Mouse (Mus musculus) neural tube, embryonic 15.5 days (tissue): ENCODE data around the gene Gm20458. TPM values are rescaled to one million over a fixed set of nuclear protein-coding genes. Genes with fewer than 3 reads are reported as not detected.

Experiments used
- ATAC-seq: fragments of 200-750 bp; cut with Nextera tagmentation; 2 replicates; pipeline ENCODE4 v1.8.0; 2017; ENCODE audit warnings: mild to moderate bottlenecking, moderate TSS enrichment, moderate library complexity; ENCODE audit not compliant: low FRiP score
- H3K27ac ChIP-seq: fragments of 300-500 bp; sonication (generic); replicated peaks from 2 replicates; pipeline ENCODE4 v1.5.1; 2015; ENCODE audit warnings: mild to moderate bottlenecking, inconsistent platforms
- H3K27me3 ChIP-seq: fragments of 300-500 bp; sonication (generic); replicated peaks from 2 replicates; pipeline ENCODE4 v1.6.1; 2015; ENCODE audit warnings: inconsistent platforms
- H3K36me3 ChIP-seq: fragments of 300-500 bp; sonication (generic); 2 replicates; pipeline ENCODE4 v1.6.1; 2015; ENCODE audit warnings: inconsistent platforms
- H3K4me1 ChIP-seq: fragments of 300-500 bp; sonication (generic); 2 replicates; pipeline ENCODE4 v1.6.1; 2015; ENCODE audit warnings: inconsistent platforms
- H3K4me2 ChIP-seq: fragments of 300-500 bp; sonication (generic); 2 replicates; pipeline ENCODE4 v1.6.1; 2015; ENCODE audit warnings: inconsistent platforms, mild to moderate bottlenecking, moderate library complexity
- H3K4me3 ChIP-seq: fragments of 300-500 bp; sonication (generic); replicated peaks from 2 replicates; pipeline ENCODE4 v1.5.1; 2015; ENCODE audit warnings: mild to moderate bottlenecking, inconsistent platforms
- H3K9ac ChIP-seq: fragments of 300-500 bp; sonication (generic); replicated peaks from 2 replicates; pipeline ENCODE4 v1.6.1; 2015; ENCODE audit warnings: mild to moderate bottlenecking, inconsistent platforms
- H3K9me3 ChIP-seq: fragments of 300-500 bp; sonication (generic); replicated peaks from 2 replicates; pipeline ENCODE4 v1.6.1; 2016; ENCODE audit warnings: inconsistent platforms
- WGBS: fragments of 180-500 bp; shearing (Covaris S2); methylation state at CpG from one replicate; pipeline ENCODE4 v1.1.7; 2015; ENCODE audit warnings: mixed read lengths; 5-methylcytosine and 5-hydroxymethylcytosine counted together
- polyA plus RNA-seq: library from polyadenylated mRNA; unstranded; fragments of >200 nt; fragmentation: Nextera tagmentation; extraction: Ambion mirVana; gene quantifications from 2 replicates; pipeline ENCODE4 v1.2.1, GENCODE M21; 2015

The Gm20458 gene
- polyA plus RNA-seq, 1 experiment from 2014 or later = 5.8 TPM

DNA sequence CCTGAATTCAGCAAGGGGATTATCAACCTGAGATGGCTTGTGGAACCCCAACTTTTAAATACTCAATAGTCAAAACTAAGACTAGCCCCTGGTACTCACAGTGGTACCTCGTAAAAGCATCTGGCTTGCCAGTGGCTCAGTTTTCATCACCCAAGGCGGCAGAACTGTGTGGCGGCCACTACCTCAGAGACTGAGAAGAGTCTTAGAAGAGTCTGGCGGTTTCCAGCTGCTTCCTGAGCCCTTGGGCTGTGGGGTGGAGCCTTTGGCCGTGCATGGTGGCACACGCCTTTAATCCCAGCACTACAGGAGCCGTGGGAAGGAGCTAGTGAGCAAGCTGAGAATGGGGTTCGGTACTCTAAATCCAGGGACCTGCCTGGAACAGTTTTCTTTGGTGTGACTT, 61.5 kb downstream of the Gm20458 start:
- 45% methylated on average over 8 of the region's 8 CpGs for WGBS
- ATAC-seq = no peak
- peak overlapping the region; percentile 21 for H3K4me2 ChIP-seq
- no peak overlapping the region for H3K27ac ChIP-seq
- 0 out of 2 replicates have a peak, but pooled peaks cover 4% of the 10 kb centered on the region for H3K4me1 ChIP-seq
- no peaks in the 10 kb centered on the region for H3K27me3 ChIP-seq
- H3K9ac ChIP-seq = no peak overlapping the region
- no peak overlapping the region for H3K4me3 ChIP-seq
- H3K36me3 ChIP-seq = no peaks in the 10 kb centered on the region
- no peaks in the 10 kb centered on the region; the same call in 1 of the 2 replicates for H3K9me3 ChIP-seq

DNA sequence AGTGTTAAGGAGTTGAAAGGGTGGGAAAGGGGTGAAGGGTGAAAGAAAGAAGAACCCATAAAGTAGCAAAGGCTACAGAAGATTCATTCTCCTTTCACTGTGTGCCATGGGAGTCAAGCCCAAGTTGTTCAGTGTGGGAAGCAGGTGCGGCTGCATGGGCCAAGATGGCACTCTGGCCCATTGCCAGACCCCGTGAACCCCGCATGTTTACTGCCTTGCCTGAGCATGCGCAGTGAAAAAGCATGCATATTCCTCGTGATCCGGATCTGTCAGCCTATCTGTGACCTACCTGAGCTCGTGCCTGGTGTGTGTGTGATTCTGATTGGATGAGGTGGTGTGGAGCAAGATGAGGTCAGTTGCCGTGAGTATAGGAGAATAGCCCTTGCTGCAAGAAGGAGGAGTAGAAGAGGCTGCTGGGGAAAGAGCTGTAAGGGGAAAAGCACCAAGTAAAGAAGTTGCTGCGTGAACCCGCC, 62.6 kb downstream of the Gm20458 start:
- Histone ChIP-seq H3K4me3 (no peak overlapping the region), H3K27me3 (no peaks in the 10 kb centered on the region), H3K4me2 (no peak overlapping the region), H3K9ac (no peak overlapping the region), H3K36me3 (no peaks in the 10 kb centered on the region), H3K27ac (no peak overlapping the region), H3K9me3 (no peaks in the 10 kb centered on the region; the same call in 1 of the 2 replicates), H3K4me1 (0 out of 2 replicates have a peak, but pooled peaks cover 4% of the 10 kb centered on the region)
- WGBS = 83% methylated on average over 10 of the region's 10 CpGs
- ATAC-seq = no peak

DNA sequence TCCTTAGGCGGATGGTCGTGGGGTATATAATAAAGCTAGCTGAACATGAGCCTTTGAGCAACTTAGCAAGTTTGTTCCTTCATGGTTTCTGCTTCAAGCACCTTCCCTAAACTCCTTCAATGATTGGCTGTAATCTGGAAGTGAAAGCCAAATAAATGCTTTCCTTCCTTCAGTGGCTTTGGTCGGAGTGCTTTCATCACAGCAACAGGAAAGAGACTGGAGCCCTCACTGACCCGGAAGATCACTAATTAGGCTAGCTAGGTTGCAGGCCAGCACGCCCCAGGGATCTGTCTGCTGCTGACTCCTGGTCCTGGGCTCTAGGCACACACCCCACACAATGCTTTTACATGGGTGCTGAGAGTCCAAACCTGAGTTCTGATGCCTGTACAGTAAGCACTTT, 67.8 kb downstream of the Gm20458 start:
- WGBS = 75% methylated on average over 5 of the region's 5 CpGs
- no peaks in the 10 kb centered on the region for H3K36me3 ChIP-seq
- no peak overlapping the region for H3K4me3 ChIP-seq
- H3K4me2 ChIP-seq = no peak overlapping the region
- no peak overlapping the region for H3K27ac ChIP-seq
- no peaks in the 10 kb centered on the region; the same call in 1 of the 2 replicates for H3K9me3 ChIP-seq
- no peaks in the 10 kb centered on the region for H3K4me1 ChIP-seq
- no peak for ATAC-seq
- 0 out of 2 replicates have a peak, but pooled peaks cover 3% of the 10 kb centered on the region for H3K27me3 ChIP-seq
- H3K9ac ChIP-seq = no peak overlapping the region

DNA sequence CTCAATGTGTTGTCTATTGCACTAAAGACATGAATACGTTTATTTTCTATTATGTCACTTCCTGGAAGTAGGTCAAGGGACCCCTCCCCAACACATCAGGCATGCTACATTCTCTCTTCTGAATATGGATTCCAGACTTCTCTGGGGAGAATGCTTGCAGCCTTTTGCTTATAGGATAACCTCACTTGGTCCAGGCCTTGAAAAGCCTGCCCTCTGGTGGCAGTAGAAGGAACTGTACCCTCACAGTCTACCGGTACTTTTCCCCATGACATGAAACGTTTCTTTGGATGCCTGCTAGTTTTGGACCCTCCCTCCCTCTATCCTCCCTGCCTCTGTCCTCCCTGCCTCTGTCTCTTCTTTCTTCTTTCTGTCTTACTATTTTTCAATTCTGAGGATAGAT, 70.4 kb downstream of the Gm20458 start:
- 2% methylated on average over 3 of the region's 3 CpGs for WGBS
- H3K9me3 ChIP-seq = no peaks in the 10 kb centered on the region; the same call in 1 of the 2 replicates
- H3K27ac ChIP-seq = no peak overlapping the region
- H3K36me3 ChIP-seq = no peaks in the 10 kb centered on the region
- ATAC-seq = no peak
- H3K4me2 ChIP-seq = no peak overlapping the region
- no peaks in the 10 kb centered on the region for H3K4me1 ChIP-seq
- H3K27me3 ChIP-seq = 0 out of 2 replicates have a peak, but pooled peaks cover 3% of the 10 kb centered on the region
- no peak overlapping the region for H3K9ac ChIP-seq
- H3K4me3 ChIP-seq = no peak overlapping the region

DNA sequence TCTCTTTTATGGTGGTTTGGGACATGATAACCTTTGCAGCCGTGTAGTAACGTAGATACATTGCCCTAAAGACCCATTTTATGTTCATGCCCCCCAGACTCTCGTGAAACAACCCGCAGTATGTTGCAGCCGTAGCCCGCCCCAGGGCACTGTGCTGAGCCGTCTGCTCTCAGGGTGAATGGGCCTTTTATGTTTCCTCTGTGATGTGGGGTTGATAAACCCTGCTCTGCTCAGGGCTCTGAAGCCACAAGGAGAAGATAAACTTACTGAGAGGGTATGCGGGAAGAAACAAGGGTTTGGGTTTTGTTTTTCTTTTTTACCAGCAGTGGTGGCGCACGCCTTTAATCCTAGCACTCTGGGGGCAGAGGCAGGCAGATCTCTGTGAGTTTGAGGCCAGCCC, 73.5 kb downstream of the Gm20458 start:
- ATAC-seq = no peak
- 67% methylated on average over 10 of the region's 10 CpGs for WGBS
- Histone ChIP-seq H3K4me2 (no peak overlapping the region), H3K4me1 (no peaks in the 10 kb centered on the region), H3K9ac (no peak overlapping the region), H3K27ac (no peak overlapping the region), H3K36me3 (no peaks in the 10 kb centered on the region), H3K4me3 (no peak overlapping the region), H3K9me3 (no peaks in the 10 kb centered on the region), H3K27me3 (0 out of 2 replicates have a peak, but pooled peaks cover 3% of the 10 kb centered on the region)

DNA sequence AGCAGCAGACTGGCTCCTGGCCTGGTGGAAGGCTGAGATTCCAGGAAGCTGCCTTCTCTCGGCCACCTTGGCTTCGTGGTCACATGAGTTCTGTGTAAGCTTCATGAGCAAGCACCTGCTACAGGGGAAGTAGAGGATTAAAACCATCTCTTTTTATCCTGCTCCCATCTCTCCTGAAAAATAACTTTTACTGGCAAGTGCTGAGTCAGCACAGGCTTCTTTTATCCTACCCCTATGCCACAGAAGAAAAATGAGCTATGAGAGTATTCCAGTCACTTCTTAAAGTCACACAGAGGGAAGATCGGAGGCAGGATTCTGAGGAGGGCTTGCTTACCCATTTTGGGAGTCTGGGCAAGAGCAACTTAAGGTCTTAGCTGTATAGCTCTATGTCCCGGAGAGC, 76.2 kb downstream of the Gm20458 start:
- no peak for ATAC-seq
- 78% methylated on average over 4 of the region's 4 CpGs for WGBS
- no peak overlapping the region for H3K4me2 ChIP-seq
- no peak overlapping the region for H3K4me3 ChIP-seq
- H3K27me3 ChIP-seq = 0 out of 2 replicates have a peak, but pooled peaks cover 1% of the 10 kb centered on the region
- no peaks in the 10 kb centered on the region for H3K36me3 ChIP-seq
- H3K9me3 ChIP-seq = no peaks in the 10 kb centered on the region
- H3K4me1 ChIP-seq = no peaks in the 10 kb centered on the region
- H3K27ac ChIP-seq = no peak overlapping the region
- H3K9ac ChIP-seq = no peak overlapping the region

Other genes with a start within 250 kb of the Gm20458 start
- gene Wfdc15b, start 239.3 kb upstream of the Gm20458 start, polyA plus RNA-seq = 2.5 TPM in 1 of 2 replicates, not detected in the other
- not detected in 2 replicates for gene Svs2, start 222.5 kb upstream of the Gm20458 start, polyA plus RNA-seq
- not detected in 2 replicates for gene Svs3b, start 204.3 kb upstream of the Gm20458 start, polyA plus RNA-seq
- not detected in 2 replicates for gene Svs4, start 182.5 kb upstream of the Gm20458 start, polyA plus RNA-seq
- gene Svs3a, start 171.7 kb upstream of the Gm20458 start, polyA plus RNA-seq = not detected in 2 replicates
- gene Svs6, start 144.2 kb upstream of the Gm20458 start, polyA plus RNA-seq = not detected in 2 replicates
- gene Svs5, start 128.2 kb upstream of the Gm20458 start, polyA plus RNA-seq = not detected in 2 replicates
- gene Slpi, start 71.9 kb upstream of the Gm20458 start, polyA plus RNA-seq = 0.36 and 0.43 TPM in 2 replicates
- gene Rbpjl, start 57.8 kb upstream of the Gm20458 start, polyA plus RNA-seq = 0.17 and 0.61 TPM in 2 replicates
- 8.5 and 11.1 TPM in 2 replicates for gene Matn4, start 55.8 kb upstream of the Gm20458 start, polyA plus RNA-seq
- gene Sdc4, start 17.1 kb upstream of the Gm20458 start, polyA plus RNA-seq = 9.0 and 26.2 TPM in 2 replicates
- gene Sys1, start 4.0 kb upstream of the Gm20458 start, polyA plus RNA-seq = 86.8 and 92.7 TPM in 2 replicates
- gene Trp53tg5, start 12.8 kb downstream of the Gm20458 start, polyA plus RNA-seq = not detected in 2 replicates
- gene Dbndd2, start 25.1 kb downstream of the Gm20458 start, polyA plus RNA-seq = 22.2 and 25.3 TPM in 2 replicates
- gene Pigt, start 36.6 kb downstream of the Gm20458 start, polyA plus RNA-seq = 88.8 and 92.2 TPM in 2 replicates
- 1.6 and 10.4 TPM in 2 replicates for gene Wfdc2, start 101.4 kb downstream of the Gm20458 start, polyA plus RNA-seq
- not detected in 2 replicates for gene Spint3, start 112.5 kb downstream of the Gm20458 start, polyA plus RNA-seq
- 0.31 TPM in 1 of 2 replicates, not detected in the other for gene Wfdc6a, start 124.5 kb downstream of the Gm20458 start, polyA plus RNA-seq
- not detected in 2 replicates for gene Eppin, start 132.6 kb downstream of the Gm20458 start, polyA plus RNA-seq
- not detected in 2 replicates for gene Wfdc6b, start 152.6 kb downstream of the Gm20458 start, polyA plus RNA-seq
- not detected in 2 replicates for gene Wfdc8, start 152.7 kb downstream of the Gm20458 start, polyA plus RNA-seq
- not detected in 2 replicates for gene Wfdc16, start 177.8 kb downstream of the Gm20458 start, polyA plus RNA-seq
- gene Wfdc10, start 195.1 kb downstream of the Gm20458 start, polyA plus RNA-seq = not detected in 2 replicates
- not detected in 2 replicates for gene Wfdc9, start 195.6 kb downstream of the Gm20458 start, polyA plus RNA-seq
- gene Wfdc11, start 213.1 kb downstream of the Gm20458 start, polyA plus RNA-seq = not detected in 2 replicates
- not detected in 2 replicates for gene Wfdc13, start 224.1 kb downstream of the Gm20458 start, polyA plus RNA-seq
- gene Spint4, start 237.5 kb downstream of the Gm20458 start, polyA plus RNA-seq = not detected in 2 replicates